Mouse (Mus musculus): ENCODE results near the gene Sema4a.

GRCm38 (mm10) chr3:88483141-88483540 is 22.2 kb upstream of the Sema4a start:
- TF ChIP-seq CTCF (conservative IDR thresholded peaks at IDR 0.05; ENCODE audit: low read length) (no peak), POU5F1 (IDR thresholded peaks at IDR 0.05; ENCODE audit: borderline replicate concordance, low read length) (no peak), NANOG (IDR thresholded peaks at IDR 0.05; ENCODE audit: borderline replicate concordance, low read length) (no peak)

Data from E14TG2a.4 (cell line).